Mouse (Mus musculus): ENCODE results near the gene Tmem35b.

Tmem35b gene

DNA sequence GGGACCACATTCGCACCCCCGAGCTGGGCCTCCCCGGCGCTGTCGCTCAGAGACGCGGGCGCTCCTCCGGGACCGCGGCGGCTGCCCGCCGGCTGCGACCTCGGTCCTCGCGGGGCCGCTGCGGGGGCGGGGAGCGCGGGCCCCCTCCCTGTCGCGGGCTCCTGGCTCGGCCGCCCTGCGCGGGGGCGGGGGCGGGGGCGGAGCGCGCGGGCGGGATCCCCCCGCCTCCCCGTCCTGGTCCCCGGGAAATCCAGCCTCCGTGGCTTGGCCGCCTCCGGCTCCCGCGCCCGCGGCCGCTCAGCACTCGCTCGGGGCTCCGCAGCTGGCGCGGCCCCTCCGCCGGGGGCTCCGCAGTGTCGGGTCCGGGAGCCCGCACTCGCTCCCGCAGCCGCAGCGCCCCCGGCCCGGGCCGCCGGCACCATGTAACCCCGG, 45.4 kb downstream of the Tmem35b start, which contains the start of gene Dlgap3:
Gene Dlgap3, plus strand, starts transcription at position 291 of the 432 bp plus-strand sequence.
- DNase-seq, result no peak

DNA sequence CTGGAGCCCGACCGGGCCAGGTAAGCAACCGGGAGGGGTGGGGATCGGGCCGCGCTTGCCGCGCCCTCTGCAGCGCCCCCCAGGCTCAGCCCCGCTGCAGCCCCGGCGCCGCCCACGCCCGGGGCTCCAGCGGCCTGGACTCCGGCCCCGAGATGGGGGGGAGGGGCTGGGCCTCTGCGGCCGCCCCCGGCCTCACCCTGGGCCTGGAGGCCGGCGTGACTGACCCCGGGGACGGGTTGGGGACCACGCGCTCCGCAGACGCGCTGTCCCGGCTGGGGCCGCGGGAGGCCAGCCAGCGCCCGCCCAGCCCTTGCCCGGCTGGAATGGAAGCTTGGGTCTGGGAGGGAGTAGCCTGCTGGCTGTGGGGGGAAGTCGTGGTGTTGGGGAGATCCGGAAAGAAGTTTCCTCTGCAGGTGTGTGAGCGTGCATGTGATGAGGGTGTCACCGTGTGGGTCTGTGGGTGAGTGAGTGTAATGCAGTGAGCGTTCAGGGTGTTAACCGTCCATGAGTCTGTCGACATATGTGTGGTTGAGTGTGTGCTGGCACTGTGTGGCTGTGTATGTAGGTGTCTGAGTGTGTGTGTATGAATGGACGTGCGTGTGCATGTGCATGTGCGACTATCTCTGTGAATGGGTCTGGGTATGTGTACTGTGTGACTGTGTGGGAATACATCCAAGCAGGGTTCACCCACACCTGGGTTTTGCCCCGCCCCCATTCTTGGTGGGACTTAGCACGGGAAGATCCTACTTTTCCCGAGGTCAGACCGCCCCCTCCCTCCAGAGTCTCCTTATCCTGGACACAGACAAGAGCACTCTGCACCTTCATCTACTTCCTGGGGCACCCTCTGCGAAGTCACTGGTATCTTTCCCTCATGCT, 46.1 kb downstream of the Tmem35b start:
- no peak for DNase-seq

DNA sequence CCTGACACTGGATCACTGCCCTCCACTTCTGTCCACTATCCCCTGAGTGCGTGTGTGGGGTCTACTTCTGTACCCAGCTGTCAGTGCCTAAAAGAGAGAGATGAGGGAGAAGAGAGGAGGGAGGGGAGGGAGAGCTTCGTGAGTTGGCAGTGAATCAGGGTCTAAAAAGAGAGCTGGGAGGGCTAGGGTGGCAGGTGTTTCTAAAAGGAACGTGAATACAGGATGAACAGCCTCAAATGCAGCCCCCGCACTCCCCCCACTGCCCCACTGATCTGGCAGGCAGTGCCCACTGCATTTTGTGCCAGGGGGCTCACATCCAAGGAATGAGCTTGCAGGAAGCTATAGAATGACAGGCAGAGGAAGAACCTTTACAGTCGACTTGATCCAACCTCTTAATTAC, 47.4 kb downstream of the Tmem35b start:
- peak; percentile 69 for DNase-seq

DNA sequence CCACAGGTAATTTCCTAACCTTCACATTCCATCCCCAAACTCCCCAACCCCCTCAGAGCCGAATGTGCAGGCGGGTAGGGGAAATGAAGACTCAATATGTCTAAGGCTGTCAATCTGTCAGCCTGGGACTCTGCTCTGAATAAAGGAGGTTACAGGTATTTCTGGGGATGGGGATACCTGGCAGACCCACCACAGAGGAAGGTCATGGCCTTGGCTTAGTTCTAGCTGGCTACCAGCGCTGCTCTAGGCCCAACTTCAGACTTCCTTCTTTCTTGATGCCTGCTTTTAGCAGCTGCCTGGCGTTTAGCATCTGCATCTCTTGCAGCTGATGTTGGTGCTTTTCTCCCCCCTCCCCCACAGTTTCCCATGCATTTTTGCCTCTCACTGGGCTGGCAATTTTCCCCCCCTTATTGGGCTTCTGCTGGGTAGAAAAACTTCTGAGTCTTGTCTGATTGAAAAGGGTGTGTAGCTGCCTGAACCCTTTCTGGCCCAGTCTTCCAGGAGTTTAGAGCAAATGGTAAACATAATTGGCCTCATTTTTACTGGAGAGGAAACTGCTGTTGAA, 47.9 kb downstream of the Tmem35b start:
- no peak for DNase-seq

DNA sequence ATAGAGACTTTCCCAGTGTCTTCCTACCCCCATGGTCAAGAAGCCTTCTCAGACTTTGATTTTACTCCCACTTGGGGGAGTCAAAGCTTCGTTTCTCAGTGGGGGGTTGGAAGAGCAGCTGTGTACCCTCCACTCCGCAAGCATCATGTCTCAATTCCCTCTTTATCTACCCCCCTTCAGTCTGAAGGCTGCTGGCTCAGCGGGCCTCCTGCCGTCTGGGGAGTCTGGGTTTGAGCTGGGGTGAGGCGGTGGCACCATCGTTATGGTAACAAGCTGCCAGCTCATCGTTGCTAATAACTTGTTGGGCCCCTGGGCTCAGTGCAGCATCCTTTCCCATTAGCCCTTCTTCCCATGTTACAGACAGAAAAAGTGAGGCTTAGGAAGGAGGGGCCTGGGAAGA, 48.6 kb downstream of the Tmem35b start:
- no peak for DNase-seq

DNA sequence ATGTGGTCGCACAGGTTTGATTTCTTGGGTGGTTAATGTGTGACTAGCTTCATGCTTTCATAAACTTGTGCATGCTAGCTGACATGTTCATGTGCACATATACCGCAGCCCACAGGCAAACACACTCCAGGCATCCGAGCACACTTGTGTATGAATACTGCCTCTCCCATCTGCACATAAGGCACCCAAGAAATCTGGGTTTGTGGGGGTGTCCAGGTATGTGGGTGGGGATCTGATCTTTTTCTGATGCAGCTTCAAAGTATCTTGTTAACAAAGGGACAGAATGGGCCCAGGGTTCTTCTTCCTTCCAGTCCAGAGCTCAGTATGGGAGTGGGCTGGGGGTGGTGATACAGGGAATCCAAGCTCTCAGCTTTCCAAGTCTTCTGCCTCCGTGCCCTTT, 49.1 kb downstream of the Tmem35b start:
- no peak for DNase-seq

DNA sequence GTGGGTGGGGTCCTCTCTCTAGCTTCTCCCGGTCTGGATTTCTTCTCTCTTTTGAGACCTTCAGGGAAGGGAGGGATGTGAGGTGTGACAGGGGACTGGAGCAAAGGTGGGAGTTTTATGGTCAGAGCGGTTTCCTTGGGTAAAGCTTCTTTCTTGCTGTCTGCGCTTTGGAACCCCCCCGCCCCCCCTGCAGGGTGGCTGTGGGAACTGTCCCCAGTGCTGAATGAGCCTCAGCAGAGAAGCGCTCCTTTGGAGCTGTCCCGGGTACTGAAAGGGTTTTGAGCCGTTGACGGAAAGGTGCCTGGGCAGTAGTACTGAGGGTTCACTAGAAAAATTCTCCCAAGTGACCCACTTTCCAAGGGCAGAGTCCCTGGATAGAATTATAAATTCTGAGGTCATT, 50.0 kb downstream of the Tmem35b start:
- DNase-seq, result no peak

DNA sequence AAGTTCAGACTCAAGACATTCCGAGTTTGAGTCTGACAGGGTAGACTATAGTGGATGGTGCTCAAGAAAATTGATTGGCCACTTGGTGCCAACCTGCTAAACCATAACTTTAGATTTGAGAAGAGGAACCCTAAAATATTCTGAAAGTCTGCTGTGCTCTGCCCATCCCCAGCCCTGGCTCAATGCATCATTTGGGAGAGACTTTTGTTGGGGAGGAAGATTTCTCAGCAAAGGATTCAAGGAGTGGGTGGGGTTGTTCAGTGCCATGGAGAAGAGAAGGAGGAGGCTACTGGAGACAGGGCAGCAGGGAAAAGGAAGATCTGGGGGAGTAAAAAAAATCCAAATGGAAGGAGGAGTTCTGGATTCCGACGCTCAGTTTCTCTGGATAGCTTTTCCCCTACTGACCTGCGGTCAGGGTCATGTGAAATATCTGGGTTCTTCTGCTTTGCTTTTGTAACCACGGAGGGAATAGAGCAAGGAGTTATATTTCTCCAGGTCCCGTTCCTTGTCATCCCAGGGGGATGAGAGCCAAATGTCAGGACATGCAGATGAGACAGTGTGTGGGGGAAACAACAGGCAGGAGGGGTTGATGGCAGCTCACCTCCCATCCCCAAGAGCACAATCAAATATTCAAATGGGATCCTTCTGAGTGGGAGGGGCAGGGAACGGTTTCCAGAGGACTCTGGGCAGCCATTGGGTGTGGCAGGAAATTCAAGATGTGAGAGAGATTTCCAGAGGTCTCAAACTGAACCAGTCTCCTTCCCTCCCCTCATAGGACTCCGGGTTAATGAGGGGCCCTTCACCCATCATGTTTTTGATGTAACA, 50.8 kb downstream of the Tmem35b start:
- DNase-seq, result no peak

DNA sequence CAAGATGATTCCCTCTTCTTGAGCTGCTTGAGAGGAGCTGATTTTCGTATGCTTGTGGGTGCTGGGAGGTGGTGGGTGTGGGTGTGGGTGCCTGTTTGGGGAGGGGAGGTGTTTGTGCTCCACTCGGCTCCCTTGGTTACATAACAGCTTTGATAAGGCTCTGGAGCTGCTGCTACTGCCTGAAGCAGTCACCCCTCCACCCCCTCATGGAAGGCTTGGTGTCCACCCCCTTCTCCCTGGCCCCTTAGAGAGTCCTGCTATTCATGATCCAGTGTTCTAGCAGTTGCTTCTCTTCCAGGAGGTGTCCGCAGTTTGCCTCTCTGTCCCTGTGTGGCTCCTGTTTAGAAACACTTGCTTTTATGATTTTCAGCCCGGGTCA, 51.4 kb downstream of the Tmem35b start:
- no peak for DNase-seq

DNA sequence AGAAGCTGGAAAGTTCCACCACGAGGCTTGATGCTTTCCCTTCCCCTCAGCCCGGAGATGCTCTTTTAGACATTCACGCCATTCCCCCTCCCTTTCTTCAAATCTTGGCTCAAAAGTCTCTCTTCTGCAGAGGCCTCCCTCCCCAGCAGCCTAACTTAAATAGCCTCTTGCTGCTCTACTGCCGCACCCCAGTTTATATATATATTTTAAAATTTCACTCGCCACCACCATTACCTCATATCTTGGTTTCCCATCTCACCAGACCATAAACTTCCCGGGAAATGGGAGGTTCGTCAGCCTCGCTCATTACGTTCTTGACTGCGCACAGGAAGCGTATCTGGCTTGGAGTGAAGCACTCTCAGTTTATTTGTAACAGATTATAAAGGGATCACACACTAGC, 54.5 kb downstream of the Tmem35b start:
- no peak for DNase-seq

DNA sequence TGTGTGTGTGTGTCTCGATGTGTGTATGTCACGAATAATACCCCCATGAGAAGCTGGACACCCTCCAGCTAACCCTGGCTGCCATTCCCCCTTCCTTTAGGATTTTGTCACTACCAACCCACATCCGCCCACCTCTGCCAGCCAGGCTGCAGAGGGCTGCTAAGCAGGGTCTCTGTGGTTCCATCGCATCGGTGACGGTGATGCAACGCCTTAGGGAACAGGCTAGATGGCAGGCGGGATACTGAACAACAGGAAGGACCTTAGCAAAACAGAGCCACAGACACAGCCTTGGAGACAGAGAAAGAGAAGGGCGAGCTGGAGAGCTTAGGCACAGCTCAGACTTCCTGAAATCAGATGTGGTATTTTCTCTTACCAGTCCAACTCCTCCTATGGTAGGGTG, 55.2 kb downstream of the Tmem35b start:
- DNase-seq, result peak; percentile 50
